Mouse (Mus musculus) common myeloid progenitor, adult 5-6 weeks (primary cell): ENCODE measurements at regions not wholly inside any gene's neighbourhood (a gene's known extent, or its start where the extent isn't known, plus 50 kb on each side); places are given as distances from the start of the nearest gene placed in this dataset.

Source experiments
- ATAC-seq: replicated peaks from 2 replicates; pipeline ENCODE4 v1.8.0; 2016; ENCODE audit warnings: low read depth, mild to moderate bottlenecking, moderate TSS enrichment, inconsistent platforms; ENCODE audit not compliant: poor library complexity, severe bottlenecking

- no peak for ATAC-seq
Measured at GRCm38 (mm10) chr8:26848955-26849684, 128.0 kb upstream of the Zfp703 start.

GRCm38 (mm10) chr8:26851871-26852800 lies 125.0 kb upstream of the Zfp703 start:
- ATAC-seq, result no peak

- no peak for ATAC-seq
Measured at GRCm38 (mm10) chr8:26852921-26853320, 124.2 kb upstream of the Zfp703 start.

- ATAC-seq, result peak; percentile 32; the same call in 1 of the 2 replicates
Measured at GRCm38 (mm10) chr8:26854557-26855238, 122.4 kb upstream of the Zfp703 start.

GRCm38 (mm10) chr8:26855256-26855655 lies 121.9 kb upstream of the Zfp703 start:
- ATAC-seq, result peak; percentile 54

GRCm38 (mm10) chr8:26864571-26864970 lies 112.6 kb upstream of the Zfp703 start:
- no peak for ATAC-seq

- no peak for ATAC-seq
Measured at GRCm38 (mm10) chr8:26864971-26865370, 112.2 kb upstream of the Zfp703 start.

- ATAC-seq, result no peak
Measured at GRCm38 (mm10) chr8:26868101-26868848, 108.8 kb upstream of the Zfp703 start.

GRCm38 (mm10) chr8:26868849-26869110 lies 108.3 kb upstream of the Zfp703 start:
- no peak for ATAC-seq

GRCm38 (mm10) chr8:26871838-26872237 lies 105.3 kb upstream of the Zfp703 start:
- ATAC-seq, result no peak

- no peak for ATAC-seq
Measured at GRCm38 (mm10) chr8:26872382-26872781, 104.7 kb upstream of the Zfp703 start.

- ATAC-seq, result no peak
Measured at GRCm38 (mm10) chr8:26872815-26873214, 104.3 kb upstream of the Zfp703 start.

GRCm38 (mm10) chr8:26880177-26880576 lies 96.9 kb upstream of the Zfp703 start:
- ATAC-seq, result no peak

GRCm38 (mm10) chr8:26881268-26882120 lies 95.6 kb upstream of the Zfp703 start:
- ATAC-seq, result no peak

GRCm38 (mm10) chr8:26882616-26883015 lies 94.5 kb upstream of the Zfp703 start:
- no peak for ATAC-seq

- ATAC-seq, result no peak
Measured at GRCm38 (mm10) chr8:26883285-26883684, 93.8 kb upstream of the Zfp703 start.

- ATAC-seq, result 0 out of 2 replicates have a peak, but pooled peaks have one; percentile 22
Measured at GRCm38 (mm10) chr8:26883770-26884169, 93.4 kb upstream of the Zfp703 start.

- ATAC-seq, result no peak
Measured at GRCm38 (mm10) chr8:26884350-26884749, 92.8 kb upstream of the Zfp703 start.

- peak; percentile 69 for ATAC-seq
Measured at GRCm38 (mm10) chr8:26885365-26885764, 91.8 kb upstream of the Zfp703 start.
